Mouse (Mus musculus) C2C12 (cell line): ENCODE results near the gene Fopnl. TPM values are rescaled to one million over a fixed set of nuclear protein-coding genes. Genes with fewer than 3 reads are reported as not detected.
A peak's percentile ranks its signal among the peaks of the same experiment; 100 is the strongest.

Source experiments
- H3K27me3 ChIP-seq: one replicate; pipeline ENCODE4 v1.6.1; 2011; ENCODE audit not compliant: control insufficient read depth, insufficient read depth, insufficient read length
- H3K36me3 ChIP-seq: one replicate; pipeline ENCODE4 v1.6.1; 2011; ENCODE audit not compliant: control insufficient read depth, insufficient read depth
- H3K4me3 ChIP-seq: one replicate; pipeline ENCODE4 v1.5.1; 2011; ENCODE audit warnings: mild to moderate bottlenecking, control low read depth; ENCODE audit not compliant: poor library complexity, insufficient read depth, severe bottlenecking
- H3K79me2 ChIP-seq: one replicate; pipeline ENCODE4 v1.6.1; 2011; ENCODE audit not compliant: control insufficient read depth, insufficient read depth
- H3K79me3 ChIP-seq: one replicate; pipeline ENCODE4 v1.6.1; 2011; ENCODE audit warnings: low read depth, control low read depth
- H3ac ChIP-seq: one replicate; pipeline ENCODE3; 2011; ENCODE audit warnings: low read depth; ENCODE audit not compliant: control insufficient read depth, insufficient read length
- CEBPB ChIP-seq: IDR thresholded peaks from one replicate; pipeline ENCODE4 v1.6.1; 2011; ENCODE audit warnings: low read depth, mild to moderate bottlenecking, control low read depth, moderate library complexity
- CTCF ChIP-seq: IDR thresholded peaks from one replicate; pipeline ENCODE4 v1.5.1; 2011; ENCODE audit not compliant: control insufficient read depth, insufficient read depth, insufficient read length
- FOSL1 ChIP-seq: IDR thresholded peaks from one replicate; pipeline ENCODE4 v1.8.0; 2011; ENCODE audit warnings: mild to moderate bottlenecking, low read length; ENCODE audit not compliant: poor library complexity, insufficient read depth, severe bottlenecking
- MAX ChIP-seq: IDR thresholded peaks from one replicate; pipeline ENCODE4 v1.6.1; 2011; ENCODE audit warnings: mild to moderate bottlenecking, control low read depth
- MYOD1 ChIP-seq: IDR thresholded peaks from one replicate; pipeline ENCODE4 v1.6.1; 2011; ENCODE audit warnings: low read depth; ENCODE audit not compliant: control insufficient read depth, insufficient read length
- MYOG ChIP-seq: IDR thresholded peaks from one replicate; pipeline ENCODE4 v1.6.1; 2011; ENCODE audit not compliant: control insufficient read depth, insufficient read length; ENCODE audit errors: extremely low read depth
- USF1 ChIP-seq: IDR thresholded peaks from one replicate; pipeline ENCODE4 v1.6.1; 2011; ENCODE audit warnings: low read depth, mild to moderate bottlenecking, control low read depth, moderate library complexity
- polyA plus RNA-seq: library from polyadenylated mRNA; unstranded; fragments of >200 nt; fragmentation: generic; extraction: Trizol; gene quantifications from one replicate; pipeline ENCODE4 v1.2.1, GENCODE M21; 2012; ENCODE audit warnings: missing spikeins

The Fopnl gene
- polyA plus RNA-seq, 1 experiment: 34.2 TPM

GRCm38 (mm10) chr16:14362099-14362820 is 45.1 kb upstream of the Fopnl start:
- Histone ChIP-seq H3K4me3 (peak overlapping the region; percentile 76), H3K79me3 (peaks cover 56% of the 10 kb centered on the region), H3K36me3 (peaks cover 14% of the 10 kb centered on the region), H3K79me2 (peaks cover 65% of the 10 kb centered on the region), H3K27me3 (no peaks in the 10 kb centered on the region), H3ac (peak overlapping the region; percentile 69)
- TF ChIP-seq CEBPB (no peak), MAX (no peak), USF1 (no peak), MYOG (no peak), CTCF (no peak), FOSL1 (no peak), MYOD1 (no peak)

GRCm38 (mm10) chr16:14361362-14362098 is 44.3 kb upstream of the Fopnl start, which contains the start of gene Abcc1:
Gene Abcc1 (plus strand): TSS chr16:14361558.
- Histone ChIP-seq H3K4me3 (peak within 1 kb of the TSS; percentile 76), H3K79me2 (peaks cover 57% of the 10 kb centered on the region), H3K27me3 (no peaks in the 10 kb centered on the region), H3ac (peak within 1 kb of the TSS; percentile 94), H3K79me3 (peaks cover 49% of the 10 kb centered on the region), H3K36me3 (peaks cover 14% of the 10 kb centered on the region)
- TF ChIP-seq MYOD1 (no peak), MYOG (no peak), USF1 (no peak), CEBPB (no peak), CTCF (no peak), MAX (no peak), FOSL1 (no peak)

- H3K79me3 ChIP-seq: peaks cover 43% of the 10 kb centered on the region
- peak overlapping the region; percentile 76 for H3K4me3 ChIP-seq
- peaks cover 51% of the 10 kb centered on the region for H3K79me2 ChIP-seq
- no peaks in the 10 kb centered on the region for H3K27me3 ChIP-seq
- H3ac ChIP-seq: peak overlapping the region; percentile 94
- H3K36me3 ChIP-seq: peaks cover 14% of the 10 kb centered on the region
- TF ChIP-seq MYOG (no peak), MAX (no peak), USF1 (no peak), MYOD1 (no peak), CEBPB (no peak), FOSL1 (no peak), CTCF (no peak)
Observed at GRCm38 (mm10) chr16:14360931-14361330, 43.7 kb upstream of the Fopnl start.

GRCm38 (mm10) chr16:14358531-14358930 is 41.3 kb upstream of the Fopnl start:
- Histone ChIP-seq H3K27me3 (no peaks in the 10 kb centered on the region), H3ac (no peak overlapping the region), H3K79me3 (peaks cover 19% of the 10 kb centered on the region), H3K4me3 (no peak overlapping the region), H3K36me3 (no peaks in the 10 kb centered on the region), H3K79me2 (peaks cover 27% of the 10 kb centered on the region)
- TF ChIP-seq MYOD1 (no peak), CTCF (no peak), CEBPB (no peak), FOSL1 (no peak), MAX (no peak), USF1 (no peak), MYOG (no peak)

DNA sequence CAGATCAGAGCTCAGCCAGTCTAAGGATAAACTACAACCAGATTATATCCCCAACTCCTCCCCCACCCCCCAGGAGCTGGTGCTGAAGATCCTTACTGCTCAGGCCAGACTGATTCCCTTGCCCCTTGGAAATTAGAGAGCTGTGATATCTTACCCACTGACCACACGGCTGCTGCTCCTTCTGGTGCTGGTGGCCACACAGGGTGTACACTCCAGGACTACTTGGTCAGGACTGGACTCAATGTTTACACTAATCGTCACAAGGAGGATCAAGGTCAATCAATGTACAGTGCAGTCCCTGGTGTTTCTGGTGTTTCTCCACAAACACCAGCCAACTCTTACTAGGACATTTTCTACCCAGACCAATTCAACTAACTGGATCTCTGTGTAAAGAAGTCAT is 40.7 kb upstream of the Fopnl start:
- Histone ChIP-seq H3K79me3 (peaks cover 13% of the 10 kb centered on the region), H3K36me3 (no peaks in the 10 kb centered on the region), H3K79me2 (peaks cover 21% of the 10 kb centered on the region), H3K27me3 (no peaks in the 10 kb centered on the region), H3ac (no peak overlapping the region), H3K4me3 (no peak overlapping the region)
- TF ChIP-seq MYOD1 (no peak), CTCF (no peak), MAX (no peak), MYOG (no peak), CEBPB (no peak), FOSL1 (no peak), USF1 (no peak)
